Mouse (Mus musculus): Measurements from ENCODE around the gene Pth1r. TPM values are rescaled to one million over a fixed set of nuclear protein-coding genes. Genes with fewer than 3 reads are reported as not detected.

The Pth1r gene
- polyA plus RNA-seq (2014; fragmentation: Nextera tagmentation; extraction: Ambion mirVana): 37.8 and 39.8 TPM in 2 replicates

DNA sequence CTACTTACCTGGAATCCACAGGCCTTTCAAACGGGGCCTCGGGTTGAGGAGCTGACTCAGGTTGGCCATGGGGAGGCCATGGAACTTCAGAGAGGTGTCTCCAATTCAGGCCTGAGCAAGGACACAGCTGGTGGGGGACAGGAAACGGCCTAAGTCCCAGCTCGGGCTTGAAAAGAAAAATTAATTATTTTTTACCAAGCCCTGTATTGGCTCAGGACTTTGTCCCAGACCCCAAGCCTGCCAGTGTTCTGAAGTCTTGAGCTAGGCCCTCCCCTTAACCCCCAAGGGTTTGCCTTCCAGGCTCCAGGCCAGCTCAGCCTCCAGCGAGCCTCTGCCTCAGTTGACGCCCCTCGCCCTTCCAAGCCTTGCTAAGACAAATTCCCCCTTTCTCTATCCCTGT, at the start of gene Pth1r:
TSS of gene Pth1r (minus strand) at position 185 of the 400 bp plus-strand sequence.
- H3K27me3 ChIP-seq (ENCODE audit: control insufficient read depth, insufficient read depth, low read length): no peaks in the 10 kb centered on the region
- H3K36me3 ChIP-seq (replicated peaks; ENCODE audit: control insufficient read depth, insufficient read depth, low read depth, low read length): no peaks in the 10 kb centered on the region
- DNase-seq (ENCODE audit: low spot score) (no peak), ATAC-seq (replicated peaks; ENCODE audit: insufficient number of reproducible peaks, low FRiP score, low TSS enrichment, low read depth) (no peak)
- H3K4me1 ChIP-seq (ENCODE audit: control insufficient read depth, insufficient read depth, low read length): no peaks in the 10 kb centered on the region; the same call in none of the 2 replicates
- no peak within 1 kb of the TSS for H3K9ac ChIP-seq (replicated peaks; ENCODE audit: low read length)
- H3K4me2 ChIP-seq (ENCODE audit: low read depth, low read length): no peak within 1 kb of the TSS
- H3K27ac ChIP-seq (replicated peaks; ENCODE audit: low read depth, low read length): no peak within 1 kb of the TSS
- H3K9me3 ChIP-seq (replicated peaks; ENCODE audit: control insufficient read depth, low read length): no peaks in the 10 kb centered on the region
- H3K4me3 ChIP-seq (ENCODE audit: low read depth, low read length): no peak within 1 kb of the TSS
- 58% methylated on average over 7 of the region's 7 CpGs for WGBS

DNA sequence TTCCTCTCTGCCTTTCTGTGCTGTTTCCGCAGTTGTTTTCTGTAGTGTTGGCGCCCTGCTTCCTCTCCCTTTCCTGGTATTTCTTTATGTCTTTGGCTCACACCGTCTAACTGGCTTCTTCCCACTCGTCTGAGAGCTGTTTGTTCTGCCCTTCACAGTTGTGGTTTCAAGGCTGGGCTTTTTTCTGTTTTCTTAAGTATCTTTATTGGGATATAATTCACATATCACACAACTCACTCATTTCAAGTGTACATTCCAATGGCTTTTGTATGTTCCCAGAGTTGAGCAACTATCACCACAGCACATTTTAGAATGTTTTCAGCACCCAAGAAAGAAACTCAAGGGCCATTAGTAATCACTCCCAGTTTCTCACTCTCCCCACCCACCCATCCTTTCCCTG, 43.5 kb upstream of the Pth1r start:
- Histone ChIP-seq H3K27ac (replicated peaks; ENCODE audit: low read depth, low read length) (no peak overlapping the region), H3K4me1 (ENCODE audit: control insufficient read depth, insufficient read depth, low read length) (no peaks in the 10 kb centered on the region), H3K4me3 (ENCODE audit: low read depth, low read length) (no peak overlapping the region), H3K9me3 (replicated peaks; ENCODE audit: control insufficient read depth, low read length) (no peaks in the 10 kb centered on the region), H3K36me3 (replicated peaks; ENCODE audit: control insufficient read depth, insufficient read depth, low read depth, low read length) (no peaks in the 10 kb centered on the region), H3K4me2 (ENCODE audit: low read depth, low read length) (no peak overlapping the region), H3K9ac (replicated peaks; ENCODE audit: low read length) (no peak overlapping the region), H3K27me3 (ENCODE audit: control insufficient read depth, insufficient read depth, low read length) (no peaks in the 10 kb centered on the region)
- DNase-seq (ENCODE audit: low spot score) (no peak), ATAC-seq (replicated peaks; ENCODE audit: insufficient number of reproducible peaks, low FRiP score, low TSS enrichment, low read depth) (no peak)
- 78% methylated on average over 4 of the region's 4 CpGs for WGBS

GRCm38 (mm10) chr9:110788169-110788568, 41.2 kb upstream of the Pth1r start:
- WGBS: 86% methylated on average over 3 of the region's 3 CpGs
- Histone ChIP-seq H3K9me3 (replicated peaks; ENCODE audit: control insufficient read depth, low read length) (no peaks in the 10 kb centered on the region), H3K36me3 (replicated peaks; ENCODE audit: control insufficient read depth, insufficient read depth, low read depth, low read length) (no peaks in the 10 kb centered on the region), H3K4me3 (ENCODE audit: low read depth, low read length) (no peak overlapping the region), H3K4me1 (ENCODE audit: control insufficient read depth, insufficient read depth, low read length) (no peaks in the 10 kb centered on the region), H3K4me2 (ENCODE audit: low read depth, low read length) (no peak overlapping the region), H3K27ac (replicated peaks; ENCODE audit: low read depth, low read length) (no peak overlapping the region), H3K9ac (replicated peaks; ENCODE audit: low read length) (no peak overlapping the region), H3K27me3 (ENCODE audit: control insufficient read depth, insufficient read depth, low read length) (no peaks in the 10 kb centered on the region)
- no peak for DNase-seq (ENCODE audit: low spot score)
- ATAC-seq (replicated peaks; ENCODE audit: insufficient number of reproducible peaks, low FRiP score, low TSS enrichment, low read depth): no peak

DNA sequence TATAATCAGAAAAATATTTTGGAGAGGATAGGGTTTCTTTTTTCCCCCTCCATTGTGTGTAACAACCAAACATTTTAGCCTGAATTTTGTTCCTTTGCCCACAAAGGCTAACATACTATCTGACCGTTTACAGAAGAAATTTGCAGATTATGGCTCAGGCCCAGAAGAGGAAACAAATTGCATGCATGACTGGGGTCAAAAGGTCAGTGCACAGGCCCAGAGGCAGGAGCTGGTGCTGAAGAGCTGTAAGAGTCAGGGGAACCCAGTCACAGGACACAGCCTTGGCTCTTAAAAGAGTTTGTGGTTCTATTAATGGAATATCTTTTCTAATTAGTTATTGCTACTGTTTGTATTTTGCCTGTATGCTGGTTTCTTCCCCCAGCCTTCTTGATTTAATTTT, 36.7 kb upstream of the Pth1r start:
- H3K27me3 ChIP-seq (ENCODE audit: control insufficient read depth, insufficient read depth, low read length): no peaks in the 10 kb centered on the region
- DNase-seq (ENCODE audit: low spot score) (peak; percentile 47), ATAC-seq (replicated peaks; ENCODE audit: insufficient number of reproducible peaks, low FRiP score, low TSS enrichment, low read depth) (no peak)
- H3K4me3 ChIP-seq (ENCODE audit: low read depth, low read length): no peak overlapping the region
- peaks cover 3% of the 10 kb centered on the region; the same call in 1 of the 2 replicates for H3K4me1 ChIP-seq (ENCODE audit: control insufficient read depth, insufficient read depth, low read length)
- H3K27ac ChIP-seq (replicated peaks; ENCODE audit: low read depth, low read length): no peak overlapping the region
- 18% methylated on average over 1 of the region's 1 CpGs for WGBS
- no peak overlapping the region for H3K9ac ChIP-seq (replicated peaks; ENCODE audit: low read length)
- H3K4me2 ChIP-seq (ENCODE audit: low read depth, low read length): no peak overlapping the region
- no peaks in the 10 kb centered on the region for H3K36me3 ChIP-seq (replicated peaks; ENCODE audit: control insufficient read depth, insufficient read depth, low read depth, low read length)
- no peaks in the 10 kb centered on the region for H3K9me3 ChIP-seq (replicated peaks; ENCODE audit: control insufficient read depth, low read length)

GRCm38 (mm10) chr9:110781731-110782130, 34.8 kb upstream of the Pth1r start:
- Histone ChIP-seq H3K9me3 (replicated peaks; ENCODE audit: control insufficient read depth, low read length) (no peaks in the 10 kb centered on the region), H3K36me3 (replicated peaks; ENCODE audit: control insufficient read depth, insufficient read depth, low read depth, low read length) (no peaks in the 10 kb centered on the region), H3K4me3 (ENCODE audit: low read depth, low read length) (peak overlapping the region; percentile 34), H3K27me3 (ENCODE audit: control insufficient read depth, insufficient read depth, low read length) (no peaks in the 10 kb centered on the region), H3K27ac (replicated peaks; ENCODE audit: low read depth, low read length) (peak overlapping the region; percentile 66; the same call in 1 of the 2 replicates), H3K9ac (replicated peaks; ENCODE audit: low read length) (peak overlapping the region; percentile 65), H3K4me2 (ENCODE audit: low read depth, low read length) (peak overlapping the region; percentile 75), H3K4me1 (ENCODE audit: control insufficient read depth, insufficient read depth, low read length) (peaks cover 3% of the 10 kb centered on the region; the same call in 1 of the 2 replicates)
- ATAC-seq (replicated peaks; ENCODE audit: insufficient number of reproducible peaks, low FRiP score, low TSS enrichment, low read depth) (peak; percentile 79), DNase-seq (ENCODE audit: low spot score) (peak; percentile 91)
- WGBS: under 1% methylated on average over 23 of the region's 23 CpGs

GRCm38 (mm10) chr9:110781256-110781721, 34.3 kb upstream of the Pth1r start:
- Histone ChIP-seq H3K4me1 (ENCODE audit: control insufficient read depth, insufficient read depth, low read length) (peaks cover 3% of the 10 kb centered on the region; the same call in 1 of the 2 replicates), H3K9ac (replicated peaks; ENCODE audit: low read length) (peak overlapping the region; percentile 65), H3K4me2 (ENCODE audit: low read depth, low read length) (peak overlapping the region; percentile 75), H3K4me3 (ENCODE audit: low read depth, low read length) (peak overlapping the region; percentile 34), H3K36me3 (replicated peaks; ENCODE audit: control insufficient read depth, insufficient read depth, low read depth, low read length) (no peaks in the 10 kb centered on the region), H3K27me3 (ENCODE audit: control insufficient read depth, insufficient read depth, low read length) (no peaks in the 10 kb centered on the region), H3K27ac (replicated peaks; ENCODE audit: low read depth, low read length) (peak overlapping the region; percentile 66; the same call in 1 of the 2 replicates), H3K9me3 (replicated peaks; ENCODE audit: control insufficient read depth, low read length) (no peaks in the 10 kb centered on the region)
- DNase-seq (ENCODE audit: low spot score) (peak; percentile 95), ATAC-seq (replicated peaks; ENCODE audit: insufficient number of reproducible peaks, low FRiP score, low TSS enrichment, low read depth) (peak; percentile 91)
- WGBS: 0% methylated on average over 43 of the region's 43 CpGs

GRCm38 (mm10) chr9:110779242-110779913, 32.4 kb upstream of the Pth1r start:
- no peak for ATAC-seq (replicated peaks; ENCODE audit: insufficient number of reproducible peaks, low FRiP score, low TSS enrichment, low read depth)
- no peaks in the 10 kb centered on the region for H3K9me3 ChIP-seq (replicated peaks; ENCODE audit: control insufficient read depth, low read length)

GRCm38 (mm10) chr9:110778559-110778958, 31.6 kb upstream of the Pth1r start:
- 82% methylated on average over 7 of the region's 7 CpGs for WGBS
- no peak overlapping the region for H3K4me2 ChIP-seq (ENCODE audit: low read depth, low read length)

More at GRCm38 (mm10) chr9:110779242-110779913, 32.4 kb upstream of the Pth1r start:
- Histone ChIP-seq H3K4me3 (ENCODE audit: low read depth, low read length) (no peak overlapping the region), H3K27ac (replicated peaks; ENCODE audit: low read depth, low read length) (no peak overlapping the region), H3K9ac (replicated peaks; ENCODE audit: low read length) (no peak overlapping the region), H3K27me3 (ENCODE audit: control insufficient read depth, insufficient read depth, low read length) (no peaks in the 10 kb centered on the region), H3K4me1 (ENCODE audit: control insufficient read depth, insufficient read depth, low read length) (peaks cover 3% of the 10 kb centered on the region; the same call in 1 of the 2 replicates), H3K36me3 (replicated peaks; ENCODE audit: control insufficient read depth, insufficient read depth, low read depth, low read length) (no peaks in the 10 kb centered on the region), H3K4me2 (ENCODE audit: low read depth, low read length) (no peak overlapping the region)
- WGBS: 57% methylated on average over 5 of the region's 5 CpGs
- DNase-seq (ENCODE audit: low spot score): peak; percentile 47

More at GRCm38 (mm10) chr9:110778559-110778958, 31.6 kb upstream of the Pth1r start:
- Histone ChIP-seq H3K4me3 (ENCODE audit: low read depth, low read length) (no peak overlapping the region), H3K27me3 (ENCODE audit: control insufficient read depth, insufficient read depth, low read length) (no peaks in the 10 kb centered on the region), H3K9me3 (replicated peaks; ENCODE audit: control insufficient read depth, low read length) (no peaks in the 10 kb centered on the region), H3K9ac (replicated peaks; ENCODE audit: low read length) (no peak overlapping the region), H3K27ac (replicated peaks; ENCODE audit: low read depth, low read length) (no peak overlapping the region), H3K36me3 (replicated peaks; ENCODE audit: control insufficient read depth, insufficient read depth, low read depth, low read length) (no peaks in the 10 kb centered on the region), H3K4me1 (ENCODE audit: control insufficient read depth, insufficient read depth, low read length) (peaks cover 3% of the 10 kb centered on the region; the same call in 1 of the 2 replicates)
- DNase-seq (ENCODE audit: low spot score) (no peak), ATAC-seq (replicated peaks; ENCODE audit: insufficient number of reproducible peaks, low FRiP score, low TSS enrichment, low read depth) (no peak)
